Comparison of ENCODE assay signal across 8 mouse cellular contexts in the genomic region with DNA sequence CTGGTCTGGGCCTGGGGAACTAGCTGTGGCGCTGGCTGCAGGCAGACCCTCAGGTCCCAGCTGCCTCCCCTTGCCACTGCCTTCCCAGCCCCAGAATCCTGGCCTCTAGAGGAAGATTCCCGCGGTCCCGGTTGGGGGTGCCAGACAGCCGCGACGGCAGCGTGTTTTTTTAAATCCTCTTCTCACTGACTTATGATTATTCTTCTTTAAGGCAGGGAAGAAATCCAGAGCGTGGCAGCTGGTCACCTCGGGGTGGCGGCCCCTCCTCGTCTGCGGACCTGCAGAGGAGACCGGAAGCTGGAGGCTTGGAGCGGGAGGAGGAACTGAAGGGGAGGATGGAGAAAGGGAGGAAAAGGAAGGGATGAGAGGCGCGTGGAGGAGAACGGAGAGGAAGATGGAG. TPM values are rescaled to one million over a fixed set of nuclear protein-coding genes. Genes with fewer than 3 reads are reported as not detected.
DNase-seq lines count a peak whose midpoint lies in the region; TF ChIP-seq lines count a peak whose summit lies in the region.

No protein-coding gene starts in this region.

- no peak; the same call in 1 of the 2 replicates for TF ChIP-seq POLR2A in lung, adult 2 months (IDR thresholded peaks at IDR 0.05; ENCODE audit: borderline replicate concordance, extremely low read depth, low read depth, low read length)

- TF ChIP-seq CTCF in C2C12 (IDR thresholded peaks at IDR 0.05; ENCODE audit: control insufficient read depth, insufficient read depth, insufficient read length), result no peak
- TF ChIP-seq CTCF in lung, adult 2 months (IDR thresholded peaks at IDR 0.05; ENCODE audit: insufficient read depth, low read length), result 0 out of 2 replicates have a peak, but pooled peaks have one; percentile 12

- peak; percentile 69 for DNase-seq in cerebellum, adult 9-10 months
- peak; percentile 41 for DNase-seq in forelimb bud, embryonic 11.5 days (ENCODE audit: low read depth, low spot score)
- peak; percentile 81 for DNase-seq in heart, postnatal 4 days
- DNase-seq in layer of hippocampus, adult 8-10 months (ENCODE audit: low spot score in 2 of 2), result peak; percentile 67 to 68
- peak; percentile 40 for DNase-seq in lung, adult 2 months
- DNase-seq in ovary, postnatal 14 days (ENCODE audit: low spot score), result peak; percentile 65
- DNase-seq in spleen, adult 12 weeks (ENCODE audit: low spot score), result no peak

- peak overlapping the region; percentile 27 for H3ac ChIP-seq in C2C12 (ENCODE audit: control insufficient read depth, insufficient read length, low read depth)

- WGBS in lung, adult 2 months, result 6% methylated on average over 18 of the region's 18 CpGs

- no peaks in the 10 kb centered on the region for H3K79me3 ChIP-seq in C2C12 (ENCODE audit: low read depth)

- H3K4me1 ChIP-seq in lung, adult 2 months (ENCODE audit: control insufficient read depth, insufficient read depth, low read length), result no peaks in the 10 kb centered on the region

- H3K4me3 ChIP-seq in C2C12 (ENCODE audit: insufficient read depth, poor library complexity, severe bottlenecking), result no peak overlapping the region
- no peak overlapping the region for H3K4me3 ChIP-seq in lung, adult 2 months (replicated peaks; ENCODE audit: extremely low read depth, low read depth, low read length)

- no peaks in the 10 kb centered on the region for H3K27me3 ChIP-seq in C2C12 (ENCODE audit: control insufficient read depth, insufficient read depth, insufficient read length)

- H3K36me3 ChIP-seq in C2C12 (ENCODE audit: control insufficient read depth, insufficient read depth), result no peaks in the 10 kb centered on the region

- H3K79me2 ChIP-seq in C2C12 (ENCODE audit: control insufficient read depth, insufficient read depth), result no peaks in the 10 kb centered on the region

TF ChIP-seq in C2C12, 6 proteins besides CTCF, POLR2A, EP300 and RAD21:
- no peak for TF ChIP-seq FOSL1 (IDR thresholded peaks at IDR 0.05; ENCODE audit: insufficient read depth, low read length, poor library complexity, severe bottlenecking)

RNA-seq across cellular contexts. Expression of a gene that starts 18.7 kb away (rescaled TPM):
- polyA plus RNA-seq in C2C12 (2012; fragmentation: generic; extraction: Trizol), result 0.47 TPM
- total RNA-seq in heart, postnatal 4 days (2021), result 1 to 10 TPM; 1.7 to 3.2 TPM
- total RNA-seq in layer of hippocampus, adult 8-10 months (2022), result 10 to 100 TPM in 1 of 4 experiments, 1 to 10 TPM in 3; 3.4 to 11.0 (median 7.0) TPM
- 0.69 and 1.6 TPM in 2 replicates for polyA plus RNA-seq in lung, adult 2 months (2012; rRNA removed)
